ENCODE assay signal across 10 mouse cellular contexts in the genomic region with DNA sequence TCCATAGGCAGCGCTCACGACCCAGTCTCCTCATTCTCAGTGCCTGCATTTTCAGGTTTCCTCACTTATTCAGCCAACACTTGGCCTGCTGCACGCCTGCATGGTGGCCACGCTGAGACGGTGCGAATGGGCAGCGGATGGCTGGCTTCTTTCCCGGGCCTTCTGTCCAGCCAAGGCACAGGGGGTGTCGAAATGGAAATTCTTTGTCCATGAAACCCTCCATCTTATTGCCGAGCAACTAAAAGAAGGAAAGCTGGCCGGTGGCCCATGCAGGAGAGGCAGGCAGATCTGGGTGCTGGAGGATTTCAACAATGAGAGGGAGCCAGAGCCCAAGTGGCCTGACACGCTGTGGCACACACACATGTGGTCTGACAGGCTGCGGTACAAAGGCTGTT. TPM values are rescaled to one million over a fixed set of nuclear protein-coding genes. Genes with fewer than 3 reads are reported as not detected.
A peak's percentile ranks its signal among the peaks of the same experiment; 100 is the strongest.
DNase-seq lines count a peak whose midpoint lies in the region; ATAC-seq lines count a peak whose summit lies in the region.
"Had no signal": no experiment of that assay in that cellular context is flagged by ENCODE, and none has a peak within 500 bp of the region (broad histone marks: within the 10 kb centered on the region; RNA-seq: fewer than 3 reads in every experiment).

No protein-coding gene starts in this region.

- peak overlapping the region; percentile 84 for H3K27ac ChIP-seq in forebrain, embryonic 13.5 days
- H3K27ac ChIP-seq: embryonic facial prominence, embryonic 15.5 days; limb, embryonic 13.5 days had no signal

- H3K9ac ChIP-seq in forebrain, embryonic 13.5 days = peak overlapping the region; percentile 6; the same call in 1 of the 2 replicates
- H3K9ac ChIP-seq: embryonic facial prominence, embryonic 15.5 days; limb, embryonic 13.5 days had no signal

- peaks cover 25% of the 10 kb centered on the region for H3K4me1 ChIP-seq in forebrain, embryonic 13.5 days
- H3K4me1 ChIP-seq: embryonic facial prominence, embryonic 15.5 days; limb, embryonic 13.5 days had no signal

- 0 out of 2 replicates have a peak, but pooled peaks cover 4% of the 10 kb centered on the region for H3K9me3 ChIP-seq in forebrain, embryonic 13.5 days (replicated peaks)

- 37% methylated on average over 13 of the region's 13 CpGs for WGBS in forebrain, embryonic 13.5 days

- intact Hi-C loops in heart, postnatal 36 days (cut with DNase I) = no loop called here

- H3K27me3 ChIP-seq in forebrain, embryonic 13.5 days = no peaks in the 10 kb centered on the region
- H3K27me3 ChIP-seq: embryonic facial prominence, embryonic 15.5 days; limb, embryonic 13.5 days had no signal

- H3K36me3 ChIP-seq in forebrain, embryonic 13.5 days (ENCODE audit: poor library complexity, severe bottlenecking) = 0 out of 2 replicates have a peak, but pooled peaks cover 5% of the 10 kb centered on the region
- H3K36me3 ChIP-seq: embryonic facial prominence, embryonic 15.5 days; limb, embryonic 13.5 days had no signal

- peak; percentile 20 for DNase-seq in urinary bladder, postnatal 25 days (ENCODE audit: low spot score)
- no peak for DNase-seq in urinary bladder, adult 2 months (ENCODE audit: low spot score)
- peak; percentile 73 to 76 for DNase-seq in heart, postnatal 36 days
- DNase-seq in lung, postnatal 10 days = peak; percentile 81
- peak; percentile 31 for DNase-seq in testis, postnatal 14 days (ENCODE audit: low spot score)
- DNase-seq in B cell, adult 2 months = no peak

- peak; percentile 87 for ATAC-seq in forebrain, embryonic 13.5 days
- no peak for ATAC-seq in granulocyte monocyte progenitor cell, adult 5-6 weeks (replicated peaks; ENCODE audit: poor library complexity, severe bottlenecking)

- peak overlapping the region; percentile 18 for H3K4me2 ChIP-seq in forebrain, embryonic 13.5 days
- H3K4me2 ChIP-seq: embryonic facial prominence, embryonic 15.5 days; limb, embryonic 13.5 days had no signal

- H3K4me3 ChIP-seq in forebrain, embryonic 13.5 days = no peak overlapping the region
- H3K4me3 ChIP-seq: embryonic facial prominence, embryonic 15.5 days; limb, embryonic 13.5 days had no signal

RNA-seq across cellular contexts. Expression of gene Fank1, which starts 10.8 kb away (rescaled TPM):
- 0.13 and 0.29 TPM in 2 replicates for polyA plus RNA-seq in urinary bladder, adult 2 months (2012; rRNA removed)
- 1.8 and 2.9 TPM in 2 replicates for polyA plus RNA-seq in forebrain, embryonic 13.5 days (2015; fragmentation: Nextera tagmentation; extraction: Ambion mirVana)
- total RNA-seq in heart, postnatal 36 days (2021) = not detected
- not detected in 2 replicates for total RNA-seq in granulocyte monocyte progenitor cell, adult 5-6 weeks (2014; fragmentation: Nextera tagmentation)
- total RNA-seq in granulocyte monocyte progenitor cell, adult 5-6 weeks (2017) = not detected in 2 replicates

RNA-seq across cellular contexts. Expression of gene Dhx32, which starts 16.7 kb away (rescaled TPM):
- 35.3 and 37.3 TPM in 2 replicates for polyA plus RNA-seq in urinary bladder, adult 2 months (2012; rRNA removed)
- polyA plus RNA-seq in forebrain, embryonic 13.5 days (2015; fragmentation: Nextera tagmentation; extraction: Ambion mirVana) = 45.7 and 52.3 TPM in 2 replicates
- total RNA-seq in heart, postnatal 36 days (2021) = 10 to 100 TPM; 42.0 to 44.4 TPM
- total RNA-seq in granulocyte monocyte progenitor cell, adult 5-6 weeks (2014; fragmentation: Nextera tagmentation) = 7.3 and 10.7 TPM in 2 replicates
- 13.1 and 21.3 TPM in 2 replicates for total RNA-seq in granulocyte monocyte progenitor cell, adult 5-6 weeks (2017)

RNA-seq across cellular contexts. Expression of gene Uros, which starts 56.0 kb away (rescaled TPM):
- 23.3 and 32.4 TPM in 2 replicates for polyA plus RNA-seq in urinary bladder, adult 2 months (2012; rRNA removed)
- 46.2 and 48.7 TPM in 2 replicates for polyA plus RNA-seq in forebrain, embryonic 13.5 days (2015; fragmentation: Nextera tagmentation; extraction: Ambion mirVana)
- total RNA-seq in heart, postnatal 36 days (2021) = 10 to 100 TPM; 20.9 to 21.7 TPM
- 16.1 and 17.3 TPM in 2 replicates for total RNA-seq in granulocyte monocyte progenitor cell, adult 5-6 weeks (2014; fragmentation: Nextera tagmentation)
- total RNA-seq in granulocyte monocyte progenitor cell, adult 5-6 weeks (2017) = 11.9 and 15.1 TPM in 2 replicates

RNA-seq across cellular contexts. Expression of gene Bccip, which starts 56.7 kb away (rescaled TPM):
- polyA plus RNA-seq in urinary bladder, adult 2 months (2012; rRNA removed) = 91.8 and 99.0 TPM in 2 replicates
- polyA plus RNA-seq in forebrain, embryonic 13.5 days (2015; fragmentation: Nextera tagmentation; extraction: Ambion mirVana) = 139 and 149 TPM in 2 replicates
- total RNA-seq in heart, postnatal 36 days (2021) = 10 to 100 TPM; 50.5 to 51.8 TPM
- 77.6 and 89.6 TPM in 2 replicates for total RNA-seq in granulocyte monocyte progenitor cell, adult 5-6 weeks (2014; fragmentation: Nextera tagmentation)
- total RNA-seq in granulocyte monocyte progenitor cell, adult 5-6 weeks (2017) = 97.7 and 112 TPM in 2 replicates

Comparison
In these comparisons a context has a peak if more than half of its experiments do, and no peak if none do; other contexts are left out.
1. DNase-seq: peak in urinary bladder, postnatal 25 days (single experiment), heart, postnatal 36 days (2 of 2), lung, postnatal 10 days (single experiment) and testis, postnatal 14 days (single experiment); none in urinary bladder, adult 2 months (single experiment) and B cell, adult 2 months (0 of 2).